Mouse (Mus musculus): ENCODE measurements around the gene Utrn.

GRCm38 (mm10) chr10:12796510-12796840 lies 72.7 kb downstream of the Utrn start:
- TF ChIP-seq CTCF (IDR thresholded peaks at IDR 0.05; ENCODE audit: extremely low read depth, insufficient read depth, insufficient read length, insufficient replicate concordance) = no peak
- no peak for TF ChIP-seq POLR2A (IDR thresholded peaks at IDR 0.05; ENCODE audit: low read depth, low read length)

Data from spleen, adult 2 months (tissue).